Mouse (Mus musculus): ENCODE data around the gene Cdkl5.

DNA sequence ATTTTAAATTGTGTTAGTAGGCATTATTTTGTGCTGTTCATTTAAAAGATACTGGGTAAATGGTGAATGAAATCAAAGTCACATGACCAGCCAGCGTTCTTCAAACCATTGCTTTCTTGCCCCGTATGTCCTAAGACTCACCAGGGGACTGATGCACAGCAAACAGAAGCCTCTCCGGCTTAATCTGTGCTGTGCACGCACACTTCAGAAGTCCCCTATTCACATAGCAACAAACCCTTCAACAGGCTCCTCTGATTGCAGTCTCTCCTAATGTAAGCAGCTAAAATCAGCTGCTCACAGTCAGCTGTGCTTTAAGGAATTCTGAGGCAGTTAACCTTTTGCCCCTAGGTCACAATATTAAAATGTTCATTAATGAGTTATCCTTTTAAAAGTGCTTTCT is 129.5 kb downstream of the Cdkl5 start:
- TF ChIP-seq CTCF (IDR thresholded peaks at IDR 0.05; ENCODE audit: borderline replicate concordance, insufficient read depth, low read length) = no peak
- no peak for TF ChIP-seq POLR2A (IDR thresholded peaks at IDR 0.05; ENCODE audit: low read depth, low read length)

Data from embryonic fibroblast, embryonic 13.5 days (primary cell).